Mouse (Mus musculus) limb, embryonic 14.5 days (tissue): Measurements from ENCODE around the gene Stambpl1. TPM values are rescaled to one million over a fixed set of nuclear protein-coding genes. Genes with fewer than 3 reads are reported as not detected.

Source experiments
- ATAC-seq: fragments of 200-750 bp; cut with Nextera tagmentation; 2 replicates; pipeline ENCODE4 v1.8.0; 2017; ENCODE audit warnings: low read depth, moderate number of reproducible peaks, moderate TSS enrichment; ENCODE audit not compliant: low FRiP score
- DNase-seq: peaks from one replicate; pipeline ENCODE4 v3.0.0-alpha.2; 2015; ENCODE audit warnings: low spot score
- H3K27ac ChIP-seq: fragments of 300-500 bp; sonication (generic); replicated peaks from 2 replicates; pipeline ENCODE4 v1.5.1; 2014; ENCODE audit warnings: low read depth, mild to moderate bottlenecking, low read length, moderate library complexity, mixed read lengths
- H3K27me3 ChIP-seq: fragments of 300-500 bp; sonication (generic); 2 replicates; pipeline ENCODE4 v1.6.1; 2014; ENCODE audit warnings: low read length, mixed read lengths; ENCODE audit not compliant: control insufficient read depth, insufficient read depth
- H3K36me3 ChIP-seq: fragments of 300-500 bp; sonication (generic); 2 replicates; pipeline ENCODE4 v1.6.1; 2014; ENCODE audit warnings: mild to moderate bottlenecking, low read length, moderate library complexity, mixed read lengths; ENCODE audit not compliant: control insufficient read depth, insufficient read depth
- H3K4me1 ChIP-seq: fragments of 300-500 bp; sonication (generic); 2 replicates; pipeline ENCODE4 v1.6.1; 2014; ENCODE audit warnings: antibody characterized with exemption, low read length, mixed read lengths; ENCODE audit not compliant: control insufficient read depth, insufficient read depth
- H3K4me2 ChIP-seq: fragments of 300-500 bp; sonication (generic); replicated peaks from 2 replicates; pipeline ENCODE4 v1.6.1; 2014; ENCODE audit warnings: low read depth, mild to moderate bottlenecking, low read length, moderate library complexity; ENCODE audit not compliant: severe bottlenecking
- H3K4me3 ChIP-seq: fragments of 300-500 bp; sonication (generic); replicated peaks from 2 replicates; pipeline ENCODE4 v1.5.1; 2014; ENCODE audit warnings: low read length
- H3K9ac ChIP-seq: fragments of 300-500 bp; sonication (generic); 2 replicates; pipeline ENCODE4 v1.6.1; 2014; ENCODE audit warnings: mild to moderate bottlenecking, low read depth, low read length, moderate library complexity; ENCODE audit not compliant: severe bottlenecking
- H3K9me3 ChIP-seq: fragments of 300-500 bp; sonication (generic); 2 replicates; pipeline ENCODE4 v1.6.1; 2016; ENCODE audit warnings: low read length; ENCODE audit not compliant: control insufficient read depth
- POLR2A ChIP-seq: fragments of 200-500 bp; IDR thresholded peaks from 2 replicates; pipeline ENCODE4 v1.8.0; 2012; ENCODE audit warnings: inconsistent platforms, mild to moderate bottlenecking, moderate library complexity, borderline replicate concordance; ENCODE audit not compliant: insufficient read depth, insufficient read length; ENCODE audit errors: extremely low read depth
- WGBS: fragments of 180-500 bp; shearing (Covaris S2); extraction: QIAGEN DNeasy Blood & Tissue Kit; methylation state at CpG from one replicate; pipeline ENCODE4 v1.1.7; 2014; 5-methylcytosine and 5-hydroxymethylcytosine counted together
- polyA plus RNA-seq, 2 experiments: library from polyadenylated mRNA; depleted of rRNA in 1 of 2; stranded (reverse) in 1 of 2; unstranded in 1 of 2; fragments of >200 nt; fragmentation: Nextera tagmentation in 1 of 2; extraction: Ambion mirVana in 1 of 2; gene quantifications; 2 replicates each; pipeline versions ENCODE4 v1.2.1 to v1.2.3; 2012 to 2014

The Stambpl1 gene
- polyA plus RNA-seq, 2 experiments = 9.0 to 14.8 TPM

DNA sequence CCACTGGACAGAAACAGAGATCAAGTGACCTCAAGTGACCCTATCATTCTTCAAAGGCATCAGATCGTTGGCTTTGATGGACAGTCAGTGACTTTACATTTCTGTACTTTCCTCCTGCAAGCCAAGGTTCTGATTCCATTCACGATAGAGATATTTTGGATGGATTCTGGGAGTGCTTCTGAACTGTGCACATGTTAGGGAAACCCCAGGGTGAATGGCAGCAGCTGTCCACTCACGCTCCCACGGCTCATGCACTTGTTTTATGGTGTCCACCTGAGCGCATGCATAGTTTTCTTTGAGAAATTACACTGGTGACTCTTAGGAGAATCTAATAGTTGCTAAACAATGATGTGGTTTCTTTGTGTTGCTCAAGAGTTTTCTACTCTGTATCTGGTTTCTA is 64.1 kb downstream of the Stambpl1 start:
- 76% methylated on average over 5 of the region's 5 CpGs for WGBS
- Histone ChIP-seq H3K36me3 (no peaks in the 10 kb centered on the region), H3K4me1 (peaks cover 4% of the 10 kb centered on the region; the same call in 1 of the 2 replicates), H3K4me2 (no peak overlapping the region), H3K9ac (no peak overlapping the region), H3K27ac (no peak overlapping the region), H3K4me3 (no peak overlapping the region), H3K27me3 (no peaks in the 10 kb centered on the region), H3K9me3 (no peaks in the 10 kb centered on the region)
- no peak for TF ChIP-seq POLR2A
- no peak for ATAC-seq
- DNase-seq = no peak

DNA sequence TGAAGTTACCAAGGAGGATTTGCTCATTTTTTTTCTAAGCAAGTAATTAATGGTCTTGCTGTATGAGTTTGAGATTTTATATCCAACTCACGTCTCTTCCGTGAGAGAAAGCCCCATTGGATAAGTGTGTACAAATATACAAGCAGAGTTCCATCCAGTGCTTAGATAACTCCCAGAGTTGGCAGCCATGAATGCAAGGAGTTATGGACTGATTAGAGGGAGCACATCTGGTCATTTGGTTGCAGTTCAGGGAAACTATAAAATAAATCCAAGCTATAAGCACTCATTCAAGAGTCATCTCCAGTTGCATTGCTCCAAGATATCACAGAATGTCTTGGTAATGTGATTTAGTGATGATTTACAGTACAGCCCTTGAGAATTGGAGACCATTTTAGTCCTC is 64.9 kb downstream of the Stambpl1 start:
- Histone ChIP-seq H3K4me1 (peaks cover 4% of the 10 kb centered on the region; the same call in 1 of the 2 replicates), H3K36me3 (no peaks in the 10 kb centered on the region), H3K27me3 (no peaks in the 10 kb centered on the region), H3K4me2 (no peak overlapping the region), H3K27ac (no peak overlapping the region), H3K9me3 (no peaks in the 10 kb centered on the region), H3K9ac (no peak overlapping the region), H3K4me3 (no peak overlapping the region)
- 84% methylated on average over 2 of the region's 2 CpGs for WGBS
- no peak for TF ChIP-seq POLR2A
- ATAC-seq = no peak
- peak; percentile 41 for DNase-seq

DNA sequence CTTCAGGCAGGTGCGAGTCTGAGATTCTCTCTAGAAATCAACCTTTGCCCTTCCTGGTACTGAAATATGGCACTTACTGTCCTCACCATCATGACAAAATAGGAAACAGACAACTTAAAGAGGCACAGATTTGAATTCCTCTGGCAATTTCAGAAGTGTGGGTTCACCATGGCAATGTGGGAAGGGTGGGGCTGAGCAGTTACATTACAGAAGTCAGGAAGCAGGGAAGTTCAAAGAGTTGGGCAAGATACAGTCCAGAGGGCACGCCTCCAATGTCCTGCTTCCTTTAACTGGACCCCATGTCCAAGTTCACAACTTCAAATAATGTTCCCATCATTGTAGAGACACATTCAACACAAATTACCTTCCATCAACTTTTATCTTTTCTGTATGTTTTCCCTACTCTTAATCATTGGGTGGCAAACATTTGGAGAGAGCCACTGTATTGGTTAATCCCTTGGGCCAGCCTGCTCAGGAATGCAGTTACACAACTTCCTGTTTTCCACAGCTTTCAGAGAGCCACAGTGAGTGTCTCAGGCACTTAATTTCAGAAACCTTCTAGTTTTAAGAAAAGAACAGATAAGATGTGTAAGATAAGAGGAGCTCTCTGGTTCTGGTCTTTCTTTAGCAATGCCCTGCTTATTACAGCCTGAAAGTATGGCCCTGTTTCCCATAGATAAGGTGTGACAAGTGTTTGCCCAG is 70.4 kb downstream of the Stambpl1 start:
- H3K9me3 ChIP-seq = no peaks in the 10 kb centered on the region
- no peaks in the 10 kb centered on the region for H3K27me3 ChIP-seq
- H3K27ac ChIP-seq = no peak overlapping the region
- no peaks in the 10 kb centered on the region for H3K36me3 ChIP-seq
- no peak overlapping the region for H3K4me3 ChIP-seq
- 81% methylated on average over 2 of the region's 2 CpGs for WGBS
- H3K4me2 ChIP-seq = no peak overlapping the region
- ATAC-seq (no peak), DNase-seq (no peak)
- no peaks in the 10 kb centered on the region for H3K4me1 ChIP-seq
- TF ChIP-seq POLR2A = no peak
- H3K9ac ChIP-seq = no peak overlapping the region

DNA sequence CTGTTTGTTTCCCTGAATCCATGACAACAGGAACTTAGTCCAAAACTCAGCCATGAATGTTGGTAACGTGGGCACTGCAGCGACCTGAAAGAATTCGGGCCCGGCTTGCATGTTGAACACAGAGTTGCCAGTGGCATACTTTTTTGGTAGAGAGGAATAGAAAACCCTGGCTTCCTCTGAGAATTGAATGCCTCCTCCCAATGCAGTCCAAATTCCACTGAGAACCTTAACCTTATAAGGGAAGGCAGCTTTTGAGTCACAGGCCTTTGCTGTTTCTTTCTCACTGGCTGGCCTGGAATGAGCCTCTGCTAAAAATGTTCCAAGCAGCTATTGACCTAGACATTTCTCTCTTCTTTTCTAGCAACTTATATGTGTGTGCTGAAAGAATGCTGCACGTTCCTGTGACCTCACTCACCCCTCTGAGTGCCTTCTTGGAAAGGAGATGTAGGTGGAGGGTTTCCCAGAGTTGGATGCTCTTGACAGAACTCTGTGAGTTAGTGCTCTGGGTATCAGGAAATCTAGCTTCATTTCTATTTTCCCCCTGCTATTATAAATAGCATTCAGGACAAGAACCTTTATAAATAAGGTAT is 73.7 kb downstream of the Stambpl1 start:
- no peak for ATAC-seq
- no peak overlapping the region for H3K4me2 ChIP-seq
- no peak for TF ChIP-seq POLR2A

DNA sequence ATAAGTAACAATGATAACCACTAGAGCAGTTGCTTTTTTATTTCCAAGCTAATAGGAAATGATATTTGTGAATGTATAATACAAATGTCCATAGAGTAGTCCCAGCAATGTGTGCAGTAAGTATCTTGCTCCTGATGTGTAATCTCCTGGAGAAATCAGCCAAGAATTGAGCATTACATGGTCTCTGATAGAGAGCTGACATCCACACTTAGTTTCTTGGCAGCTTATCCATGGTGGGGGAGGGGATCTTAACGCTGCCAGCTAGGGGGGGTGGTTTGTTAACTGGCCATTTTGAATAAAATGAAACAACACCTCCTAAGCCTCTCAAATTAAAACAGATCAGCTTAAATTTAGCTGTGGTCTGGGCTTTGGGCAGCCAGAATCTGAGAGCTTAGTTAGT is 77.0 kb downstream of the Stambpl1 start:
- 50% methylated on average over 1 of the region's 1 CpGs for WGBS
- ATAC-seq (no peak), DNase-seq (no peak)
- Histone ChIP-seq H3K9ac (no peak overlapping the region), H3K27ac (no peak overlapping the region), H3K36me3 (no peaks in the 10 kb centered on the region), H3K4me1 (no peaks in the 10 kb centered on the region), H3K9me3 (no peaks in the 10 kb centered on the region), H3K4me2 (no peak overlapping the region), H3K27me3 (no peaks in the 10 kb centered on the region), H3K4me3 (no peak overlapping the region)
- no peak for TF ChIP-seq POLR2A

More for the DNA sequence above, 73.7 kb downstream of the Stambpl1 start:
- Histone ChIP-seq H3K36me3 (no peaks in the 10 kb centered on the region), H3K9ac (no peak overlapping the region), H3K27me3 (no peaks in the 10 kb centered on the region), H3K4me3 (no peak overlapping the region), H3K4me1 (no peaks in the 10 kb centered on the region), H3K27ac (no peak overlapping the region), H3K9me3 (no peaks in the 10 kb centered on the region)
- no peak for DNase-seq
- 66% methylated on average over 5 of the region's 5 CpGs for WGBS
